Mouse (Mus musculus) forebrain, embryonic 16.5 days (tissue): ENCODE data around the gene Wipf2. TPM values are rescaled to one million over a fixed set of nuclear protein-coding genes. Genes with fewer than 3 reads are reported as not detected.

Source experiments
- ATAC-seq: fragments of 200-750 bp; cut with Nextera tagmentation; 2 replicates; pipeline ENCODE4 v1.8.0; 2017; ENCODE audit warnings: mild to moderate bottlenecking, moderate library complexity
- H3K27ac ChIP-seq: fragments of 300-500 bp; sonication (generic); 2 replicates; pipeline ENCODE4 v1.5.1; 2014; ENCODE audit warnings: low read length, control low read depth
- H3K27me3 ChIP-seq: fragments of 300-500 bp; sonication (generic); replicated peaks from 2 replicates; pipeline ENCODE4 v1.6.1; 2014; ENCODE audit warnings: low read length; ENCODE audit not compliant: control insufficient read depth, insufficient read depth
- H3K36me3 ChIP-seq: fragments of 300-500 bp; sonication (generic); 2 replicates; pipeline ENCODE4 v1.6.1; 2014; ENCODE audit not compliant: control insufficient read depth, insufficient read depth
- H3K4me1 ChIP-seq: fragments of 300-500 bp; sonication (generic); replicated peaks from 2 replicates; pipeline ENCODE4 v1.6.1; 2014; ENCODE audit warnings: low read length; ENCODE audit not compliant: control insufficient read depth, insufficient read depth
- H3K4me2 ChIP-seq: fragments of 300-500 bp; sonication (generic); 2 replicates; pipeline ENCODE4 v1.6.1; 2014; ENCODE audit warnings: mild to moderate bottlenecking, low read length, control low read depth
- H3K4me3 ChIP-seq: fragments of 300-500 bp; sonication (generic); replicated peaks from 2 replicates; pipeline ENCODE4 v1.5.1; 2014; ENCODE audit warnings: mild to moderate bottlenecking, low read length, control low read depth
- H3K9ac ChIP-seq: fragments of 300-500 bp; sonication (generic); replicated peaks from 2 replicates; pipeline ENCODE4 v1.6.1; 2014; ENCODE audit warnings: low read depth, low read length, control low read depth
- H3K9me3 ChIP-seq: fragments of 300-500 bp; sonication (generic); 2 replicates; pipeline ENCODE4 v1.6.1; 2016; ENCODE audit warnings: low read length; ENCODE audit not compliant: control insufficient read depth
- WGBS: fragments of 180-500 bp; shearing (Covaris S2); extraction: QIAGEN DNeasy Blood & Tissue Kit; methylation state at CpG from one replicate; pipeline ENCODE4 v1.1.7; 2014; 5-methylcytosine and 5-hydroxymethylcytosine counted together
- polyA plus RNA-seq: library from polyadenylated mRNA; unstranded; fragments of >200 nt; fragmentation: Nextera tagmentation; extraction: Ambion mirVana; gene quantifications from 2 replicates; pipeline ENCODE4 v1.2.1, GENCODE M21; 2015

Wipf2 gene
- polyA plus RNA-seq, 1 experiment from 2014 or later = 5.1 TPM

DNA sequence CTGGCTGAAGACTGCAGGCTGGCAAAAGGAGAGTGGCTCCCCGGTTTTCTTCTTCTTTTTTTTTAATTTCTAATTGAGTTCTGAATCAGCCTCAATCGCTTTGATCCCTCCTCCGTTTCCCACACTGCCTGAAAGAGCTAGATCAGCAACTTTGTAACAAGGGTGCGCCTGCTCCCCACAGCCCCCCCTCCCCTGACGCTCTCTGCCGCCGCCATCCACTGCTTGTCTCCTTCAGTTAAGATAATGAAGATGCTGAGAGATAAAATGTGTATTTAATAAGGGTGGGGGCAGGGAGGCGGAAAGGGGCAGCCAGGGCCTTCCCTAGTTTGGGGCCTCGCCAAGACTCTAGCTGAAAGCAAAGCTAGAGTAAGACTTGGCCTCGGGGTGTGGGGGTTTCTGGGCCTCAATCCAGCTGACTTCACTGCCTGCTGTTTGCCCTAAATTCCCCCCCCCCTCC lies 61.9 kb downstream of the Wipf2 start:
- H3K4me1 ChIP-seq = peaks cover 60% of the 10 kb centered on the region
- ATAC-seq = peak; percentile 41; the same call in 1 of the 2 replicates

GRCm38 (mm10) chr11:98925868-98926311 lies 62.5 kb downstream of the Wipf2 start:
- peak; percentile 14; the same call in 1 of the 2 replicates for ATAC-seq
- H3K9ac ChIP-seq = no peak overlapping the region
- H3K4me2 ChIP-seq = no peak overlapping the region

More for the DNA sequence above, 61.9 kb downstream of the Wipf2 start:
- Histone ChIP-seq H3K36me3 (no peaks in the 10 kb centered on the region), H3K4me2 (peak overlapping the region; percentile 17), H3K27ac (peak overlapping the region; percentile 61), H3K9me3 (no peaks in the 10 kb centered on the region), H3K27me3 (no peaks in the 10 kb centered on the region; the same call in 1 of the 2 replicates), H3K9ac (no peak overlapping the region), H3K4me3 (no peak overlapping the region)
- under 1% methylated on average over 10 of the region's 10 CpGs for WGBS

DNA sequence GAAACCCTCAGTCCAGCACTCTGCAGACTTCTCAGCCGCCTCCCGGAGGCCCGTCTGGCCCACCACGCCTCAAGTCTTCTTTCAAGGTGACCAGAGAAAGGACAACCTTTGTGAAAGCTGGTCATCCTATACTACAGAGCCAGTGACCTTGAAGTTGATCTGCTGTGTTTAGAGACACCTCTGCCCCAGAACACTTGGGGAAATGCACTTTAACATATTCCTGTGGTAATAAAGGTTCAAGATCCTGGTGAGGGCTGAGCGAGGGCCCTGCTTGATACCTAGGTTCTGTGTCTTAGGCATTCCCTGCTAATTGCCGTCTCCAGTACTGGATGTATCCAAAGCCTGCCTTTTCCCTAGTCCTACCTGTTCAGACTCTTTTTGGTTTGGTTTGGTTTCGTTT lies 63.1 kb downstream of the Wipf2 start:
- 85% methylated on average over 7 of the region's 7 CpGs for WGBS
- H3K4me1 ChIP-seq = peaks cover 73% of the 10 kb centered on the region
- H3K27me3 ChIP-seq = no peaks in the 10 kb centered on the region; the same call in 1 of the 2 replicates
- H3K4me2 ChIP-seq = no peak overlapping the region
- H3K9ac ChIP-seq = no peak overlapping the region
- H3K4me3 ChIP-seq = no peak overlapping the region
- H3K36me3 ChIP-seq = no peaks in the 10 kb centered on the region
- H3K27ac ChIP-seq = no peak overlapping the region
- H3K9me3 ChIP-seq = no peaks in the 10 kb centered on the region
- ATAC-seq = no peak

More at GRCm38 (mm10) chr11:98925868-98926311, 62.5 kb downstream of the Wipf2 start:
- no peaks in the 10 kb centered on the region; the same call in 1 of the 2 replicates for H3K27me3 ChIP-seq
- 7% methylated on average over 12 of the region's 12 CpGs for WGBS
- H3K36me3 ChIP-seq = no peaks in the 10 kb centered on the region
- H3K4me1 ChIP-seq = peaks cover 66% of the 10 kb centered on the region
- 0 out of 2 replicates have a peak overlapping the region, but pooled peaks have one; percentile 1 for H3K27ac ChIP-seq
- no peaks in the 10 kb centered on the region for H3K9me3 ChIP-seq
- H3K4me3 ChIP-seq = no peak overlapping the region

- no peak within 1 kb of the TSS for H3K27ac ChIP-seq
- ATAC-seq = peak; percentile 51; the same call in 1 of the 2 replicates
- H3K9ac ChIP-seq = peak within 1 kb of the TSS; percentile 75
- no peaks in the 10 kb centered on the region for H3K36me3 ChIP-seq
- H3K9me3 ChIP-seq = no peaks in the 10 kb centered on the region
- peak within 1 kb of the TSS; percentile 69 for H3K4me3 ChIP-seq
- no peaks in the 10 kb centered on the region; the same call in 1 of the 2 replicates for H3K27me3 ChIP-seq
- H3K4me1 ChIP-seq = peaks cover 80% of the 10 kb centered on the region
- WGBS = 10% methylated on average over 20 of the region's 21 CpGs
- peak within 1 kb of the TSS; percentile 74 for H3K4me2 ChIP-seq
Observed at GRCm38 (mm10) chr11:98927438-98928076, 64.1 kb downstream of the Wipf2 start, which contains the start of gene Rara. Rara (plus strand) TSS chr11:98927818.

DNA sequence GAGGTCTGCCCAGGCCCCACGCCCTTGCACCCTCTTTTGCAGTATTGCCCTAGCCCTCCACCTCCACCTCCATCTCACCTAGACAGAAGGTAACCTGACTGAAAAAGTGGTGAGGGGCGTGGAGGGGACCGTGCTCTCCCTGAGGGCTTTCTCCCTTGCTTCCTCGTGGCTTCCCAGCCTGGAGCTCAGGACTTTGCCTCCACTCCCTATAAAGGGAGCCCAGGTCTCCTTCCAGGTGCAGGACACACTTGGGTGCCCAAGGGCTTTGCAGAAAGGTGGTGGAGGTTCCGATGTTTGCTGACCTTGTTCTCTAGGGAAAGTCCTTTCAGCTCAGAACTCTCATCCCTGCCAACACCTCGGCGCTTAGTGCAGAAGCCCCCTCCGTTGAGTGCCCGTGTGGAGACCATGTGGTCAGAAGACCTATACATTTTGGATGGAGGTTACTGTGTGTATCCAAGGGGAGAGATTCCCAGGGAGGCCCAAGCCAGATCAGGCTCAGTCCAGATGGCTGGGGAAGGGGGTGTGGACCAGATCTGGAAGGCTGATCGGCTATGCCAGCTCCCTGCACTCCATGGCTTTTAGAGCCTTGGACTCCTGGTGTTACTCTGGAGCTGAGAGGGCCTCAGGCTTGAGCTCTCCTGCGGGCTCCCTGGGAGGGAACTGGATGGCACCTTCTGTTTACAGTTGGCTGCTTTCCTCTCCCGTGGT lies 64.9 kb downstream of the Wipf2 start:
- H3K4me1 ChIP-seq = peaks cover 85% of the 10 kb centered on the region
- no peak overlapping the region for H3K27ac ChIP-seq
- peak overlapping the region; percentile 74 for H3K4me2 ChIP-seq
- whole genome bisulfite sequencing = 14% methylated on average over 12 of the region's 12 CpGs
- no peak for ATAC-seq
- no peaks in the 10 kb centered on the region for H3K36me3 ChIP-seq
- no peaks in the 10 kb centered on the region for H3K9me3 ChIP-seq
- H3K4me3 ChIP-seq = peak overlapping the region; percentile 69
- no peaks in the 10 kb centered on the region; the same call in 1 of the 2 replicates for H3K27me3 ChIP-seq
- peak overlapping the region; percentile 75 for H3K9ac ChIP-seq

DNA sequence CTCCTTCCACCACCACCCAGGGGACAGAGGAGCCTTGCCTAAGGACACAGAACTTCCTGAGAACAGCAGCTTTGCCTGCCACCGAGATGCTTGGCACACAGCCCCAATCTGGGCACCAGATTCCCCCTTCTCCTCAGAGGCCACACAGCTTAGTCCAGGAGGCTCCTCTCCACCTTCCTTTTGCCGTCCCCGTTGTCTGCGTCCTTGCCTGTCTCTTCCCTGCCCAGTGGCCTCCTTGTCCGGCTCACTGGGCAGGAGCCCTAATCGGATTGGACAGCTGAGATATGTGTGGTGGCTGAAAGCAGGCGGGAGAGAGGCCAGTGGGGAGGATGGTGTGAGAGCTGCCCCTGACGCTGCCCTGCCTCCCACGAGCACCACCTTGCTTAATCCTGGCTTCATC lies 66.1 kb downstream of the Wipf2 start:
- H3K27ac ChIP-seq = no peak overlapping the region
- no peaks in the 10 kb centered on the region; the same call in 1 of the 2 replicates for H3K27me3 ChIP-seq
- H3K4me2 ChIP-seq = peak overlapping the region; percentile 74
- no peaks in the 10 kb centered on the region for H3K9me3 ChIP-seq
- H3K4me3 ChIP-seq = no peak overlapping the region
- peaks cover 78% of the 10 kb centered on the region for H3K4me1 ChIP-seq
- H3K36me3 ChIP-seq = no peaks in the 10 kb centered on the region
- 3% methylated on average over 9 of the region's 9 CpGs for WGBS
- 0 out of 2 replicates have a peak overlapping the region, but pooled peaks have one; percentile 6 for H3K9ac ChIP-seq
- no peak for ATAC-seq

DNA sequence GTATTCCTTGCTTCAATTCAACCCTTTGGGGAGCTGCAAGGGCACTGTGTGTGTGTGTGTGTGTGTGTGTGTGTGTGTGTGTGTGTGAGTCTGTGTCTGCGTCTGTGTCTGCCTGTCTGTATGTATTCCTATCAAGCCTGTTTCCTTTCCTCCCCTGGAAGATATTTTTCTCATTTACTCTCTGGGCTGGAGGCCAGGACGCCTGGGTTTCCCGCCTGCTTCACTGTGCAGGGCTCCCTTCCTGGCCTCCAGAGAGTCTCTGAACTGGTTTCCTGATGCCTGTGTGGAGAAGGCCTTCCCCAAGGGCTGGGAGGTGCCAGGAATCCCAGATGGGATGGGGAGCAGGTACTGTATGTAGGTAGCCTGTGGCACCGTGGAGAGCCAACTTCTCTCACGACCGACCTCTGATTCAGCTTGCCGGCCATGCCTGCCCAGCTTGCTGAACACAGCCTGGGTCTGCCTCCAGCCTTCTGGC lies 66.7 kb downstream of the Wipf2 start:
- H3K36me3 ChIP-seq = no peaks in the 10 kb centered on the region
- H3K27me3 ChIP-seq = no peaks in the 10 kb centered on the region; the same call in 1 of the 2 replicates
- 31% methylated on average over 7 of the region's 7 CpGs for WGBS
- H3K9ac ChIP-seq = no peak overlapping the region
- H3K4me1 ChIP-seq = peaks cover 72% of the 10 kb centered on the region
- ATAC-seq = no peak
- 0 out of 2 replicates have a peak overlapping the region, but pooled peaks have one; percentile 16 for H3K27ac ChIP-seq
- H3K4me2 ChIP-seq = peak overlapping the region; percentile 1; the same call in 1 of the 2 replicates
- no peak overlapping the region for H3K4me3 ChIP-seq
- H3K9me3 ChIP-seq = no peaks in the 10 kb centered on the region

- no peaks in the 10 kb centered on the region for H3K9me3 ChIP-seq
- no peak overlapping the region for H3K4me2 ChIP-seq
- H3K27me3 ChIP-seq = peaks cover 5% of the 10 kb centered on the region; the same call in 1 of the 2 replicates
- 35% methylated on average over 10 of the region's 10 CpGs for WGBS
- no peak for ATAC-seq
- H3K27ac ChIP-seq = no peak overlapping the region
- H3K4me1 ChIP-seq = peaks cover 66% of the 10 kb centered on the region
- no peak overlapping the region for H3K4me3 ChIP-seq
- H3K36me3 ChIP-seq = no peaks in the 10 kb centered on the region
- H3K9ac ChIP-seq = peak overlapping the region; percentile 29; the same call in 1 of the 2 replicates
Observed at GRCm38 (mm10) chr11:98930773-98931512, 67.5 kb downstream of the Wipf2 start.
